Comparison of ENCODE assay signal across 14 mouse cellular contexts in genomic region chr2:118591083-118591482, GRCm38 (mm10).
"Had no signal": no experiment of that assay in that cellular context is flagged by ENCODE, and none has a peak within 500 bp of the region (broad histone marks: within the 10 kb centered on the region; RNA-seq: fewer than 3 reads in every experiment).

No protein-coding gene starts in this region.

- DNase-seq: kidney, adult 11 months; kidney, adult 9 months; kidney, postnatal 10 days; layer of hippocampus, adult 9-11 months; lung, embryonic 14.5 days; right cerebral cortex, postnatal 14 days; thymus, adult 2 months; thymus, postnatal 25 days had no signal

- H3K4me1 ChIP-seq: limb, embryonic 13.5 days; liver, embryonic 15.5 days; midbrain, embryonic 10.5 days; midbrain, embryonic 15.5 days had no signal

- H3K4me3 ChIP-seq: limb, embryonic 13.5 days; liver, embryonic 15.5 days; midbrain, embryonic 10.5 days; midbrain, embryonic 15.5 days; stomach, embryonic 15.5 days had no signal

- H3K36me3 ChIP-seq: limb, embryonic 13.5 days; liver, embryonic 15.5 days; midbrain, embryonic 10.5 days; midbrain, embryonic 15.5 days; stomach, embryonic 15.5 days had no signal

- H3K27ac ChIP-seq: limb, embryonic 13.5 days; liver, embryonic 15.5 days; midbrain, embryonic 10.5 days; midbrain, embryonic 15.5 days; stomach, embryonic 15.5 days had no signal

- ATAC-seq: midbrain, embryonic 15.5 days had no signal

- H3K9ac ChIP-seq: limb, embryonic 13.5 days; liver, embryonic 15.5 days; lung, embryonic 14.5 days; midbrain, embryonic 15.5 days; stomach, embryonic 15.5 days had no signal

- H3K9me3 ChIP-seq: limb, embryonic 13.5 days; liver, embryonic 15.5 days; midbrain, embryonic 10.5 days; midbrain, embryonic 15.5 days; stomach, embryonic 15.5 days had no signal

- H3K4me2 ChIP-seq: limb, embryonic 13.5 days; liver, embryonic 11.5 days; liver, embryonic 15.5 days; lung, embryonic 14.5 days; midbrain, embryonic 15.5 days; stomach, embryonic 15.5 days had no signal

- H3K27me3 ChIP-seq: limb, embryonic 13.5 days; liver, embryonic 15.5 days; midbrain, embryonic 15.5 days; stomach, embryonic 15.5 days had no signal
